Mouse (Mus musculus) adrenal gland, postnatal 36 days (tissue): ENCODE data around the gene Cd36. TPM values are rescaled to one million over a fixed set of nuclear protein-coding genes. Genes with fewer than 3 reads are reported as not detected.

Experiments used
- DNase-seq, 2 experiments: peaks; one replicate each; pipeline ENCODE4 v3.0.0; 2021; ENCODE audit warnings: mixed read lengths in 1 of 2
- total RNA-seq, 2 experiments: library from RNA; stranded (reverse); gene quantifications; 2 replicates each; pipeline ENCODE4 v1.2.3; 2021

Cd36 gene
- total RNA-seq, 2 experiments from 2014 or later, result 537 to 556 TPM

DNA sequence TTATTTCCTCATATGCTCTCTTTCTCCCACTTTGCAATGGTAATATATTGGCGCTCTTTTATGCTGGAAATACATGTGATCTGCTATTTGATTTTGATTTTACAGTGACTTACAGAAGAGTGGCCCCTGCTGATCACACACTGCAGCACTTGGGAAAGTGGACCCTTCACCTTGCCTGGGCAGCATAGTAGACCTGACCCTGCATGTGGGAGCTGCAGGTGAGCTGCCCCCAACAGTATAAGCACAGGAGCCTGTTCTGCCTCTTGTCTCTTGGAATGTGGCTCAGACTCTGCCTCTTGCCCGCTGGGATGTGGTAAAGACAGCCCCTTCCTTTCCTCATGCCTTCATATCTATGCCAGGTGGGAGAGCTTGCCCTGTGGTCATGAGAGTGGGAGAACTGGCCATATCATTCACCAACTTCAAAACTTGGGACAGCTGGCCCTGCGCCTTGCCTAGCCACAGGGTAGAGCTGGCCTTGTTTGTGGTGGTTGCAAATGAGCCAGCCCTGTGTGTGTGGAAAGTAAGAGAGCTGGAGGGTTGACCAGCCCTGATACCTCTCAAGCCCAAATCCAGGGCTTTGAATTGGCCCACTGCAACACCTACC is 81.7 kb downstream of the Cd36 start:
- no peak for DNase-seq

DNA sequence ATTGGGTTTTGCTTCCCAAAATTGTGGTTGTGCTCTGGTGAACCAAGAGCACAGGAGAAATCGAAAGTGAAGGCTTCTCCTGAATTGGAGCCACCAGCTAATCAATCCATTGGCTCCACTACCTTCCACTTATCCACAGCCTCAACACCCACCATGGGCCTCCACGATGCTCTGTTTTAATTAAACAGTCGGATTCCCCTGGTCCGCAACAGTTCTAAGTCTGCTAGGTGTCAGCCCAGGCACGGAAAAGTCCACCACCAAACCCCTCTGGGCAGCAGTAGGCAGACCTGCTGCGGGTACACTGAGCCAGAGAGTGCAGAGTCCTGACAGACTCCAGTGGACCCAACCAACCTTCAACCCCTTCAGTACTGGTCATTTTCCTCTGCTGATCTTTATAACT is 112.0 kb downstream of the Cd36 start:
- DNase-seq, result peak; percentile 7 to 33

- DNase-seq, result no peak
These were observed 118.3 kb downstream of the Cd36 start for GRCm38 (mm10) chr5:17770328-17770727.

- no peak for DNase-seq
These were observed 122.5 kb downstream of the Cd36 start for GRCm38 (mm10) chr5:17766006-17766677.

DNA sequence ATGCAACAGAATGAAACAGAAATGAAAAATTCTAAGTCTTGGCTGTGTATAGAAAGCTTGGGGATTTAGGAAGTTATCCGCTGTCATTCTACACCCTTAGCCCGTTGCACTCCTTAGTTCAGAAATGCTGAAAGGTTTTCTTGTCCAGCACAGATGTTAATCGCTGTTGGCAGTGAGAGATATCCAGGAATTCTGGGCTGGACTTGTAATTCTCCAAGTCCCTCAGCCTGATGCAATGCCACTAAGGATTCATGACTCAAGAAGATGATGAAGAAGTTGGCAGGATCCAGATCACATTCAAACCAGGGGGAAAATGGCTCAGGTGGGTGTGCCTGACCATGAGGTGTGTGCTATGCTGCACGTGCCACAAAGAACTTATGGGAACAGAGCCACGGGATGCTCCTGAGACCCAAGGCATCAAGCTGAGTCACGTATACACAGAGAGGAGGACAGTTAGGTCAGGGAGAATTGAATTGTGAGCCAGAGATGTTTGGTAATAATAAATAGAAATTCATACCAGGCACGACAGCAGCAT is 135.1 kb downstream of the Cd36 start:
- DNase-seq, result no peak

DNA sequence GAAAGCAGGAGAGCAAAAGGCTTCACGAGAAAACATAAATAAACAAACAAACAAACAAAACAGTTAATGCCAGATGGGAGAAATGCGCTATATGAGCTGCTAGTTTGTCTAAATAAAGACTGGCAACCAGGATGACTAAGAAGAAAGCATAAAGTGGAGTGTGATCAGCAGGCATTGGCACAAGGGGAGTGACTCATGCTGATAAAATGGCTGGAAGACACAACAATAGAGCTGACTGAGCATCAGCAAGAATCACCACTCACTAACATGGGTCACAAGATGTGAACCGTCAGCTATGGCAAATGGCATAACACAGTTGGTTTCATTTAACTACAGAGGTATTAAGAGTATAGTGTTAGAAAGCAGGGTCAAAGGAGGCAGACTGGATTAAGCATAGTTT is 140.3 kb downstream of the Cd36 start:
- DNase-seq, result no peak

DNA sequence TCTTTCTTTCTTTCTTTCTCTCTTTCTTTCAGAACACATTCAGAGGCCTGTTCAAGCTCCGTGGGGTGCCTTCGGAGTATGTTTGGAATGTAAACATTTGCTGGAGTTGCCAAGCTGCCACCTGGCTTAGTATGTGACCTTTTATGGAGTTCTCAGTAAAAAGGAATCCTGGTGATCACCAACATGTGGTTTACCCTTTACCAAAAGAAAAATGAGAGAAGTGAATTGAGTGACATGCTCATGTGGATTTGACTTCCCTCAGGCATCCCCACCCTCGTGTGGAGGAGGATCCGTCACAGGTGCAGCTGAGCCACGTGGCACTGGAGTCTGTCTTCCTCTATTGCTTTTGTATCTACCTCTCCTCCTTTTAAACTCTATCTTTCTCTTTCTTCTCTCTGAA is 141.5 kb downstream of the Cd36 start:
- no peak for DNase-seq

DNA sequence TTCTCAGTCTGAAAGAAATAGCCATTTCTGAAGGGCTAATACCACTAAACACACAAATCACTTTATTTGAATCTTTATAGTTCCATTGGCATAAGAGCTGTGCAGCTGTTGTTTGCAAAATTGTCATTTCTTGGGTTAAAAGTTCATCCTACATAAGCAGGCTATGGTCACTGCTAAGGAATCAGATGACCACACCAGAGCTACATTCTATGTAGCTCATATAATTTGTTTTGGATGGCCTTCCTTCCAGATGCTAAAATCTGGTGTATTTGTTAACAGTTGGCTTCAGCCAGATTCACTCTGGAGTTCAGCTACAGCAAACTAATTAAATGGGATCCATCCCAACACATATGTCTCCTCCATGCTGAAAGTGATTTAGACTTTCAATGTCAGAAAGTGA is 142.1 kb downstream of the Cd36 start:
- DNase-seq, result no peak

DNA sequence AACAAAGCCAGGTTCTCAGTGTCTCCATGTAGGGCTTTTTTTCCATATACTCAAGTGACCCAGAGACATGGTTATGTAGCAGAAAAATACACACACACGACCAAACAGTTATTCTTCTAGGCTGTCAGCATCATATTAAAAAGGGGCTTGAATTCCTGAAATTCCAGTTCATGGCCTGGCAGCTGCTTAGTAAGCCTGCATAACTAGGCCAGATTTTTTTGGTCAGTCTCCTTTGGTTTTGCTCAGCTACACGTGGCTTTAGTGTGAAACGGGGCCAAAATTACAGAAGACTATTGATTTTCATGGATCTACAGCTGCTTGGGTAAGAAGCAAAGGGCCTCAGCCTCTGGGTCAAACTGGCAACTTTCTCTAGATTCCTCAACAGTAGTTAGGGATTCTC is 148.8 kb downstream of the Cd36 start:
- DNase-seq, result no peak

Other genes with a start within 250 kb of the Cd36 start
- gene Gnat3, start 73.7 kb upstream of the Cd36 start, total RNA-seq, result under 1 TPM in 1 of 2 experiments, not detected in 1; 0.36 TPM